Mouse (Mus musculus): ENCODE measurements around the gene Ptgir.

Gene Ptgir

GRCm38 (mm10) chr7:16918014-16918413 lies 11.7 kb downstream of the Ptgir start:
- no peak for DNase-seq

- no peak for DNase-seq
These were observed 12.4 kb downstream of the Ptgir start for GRCm38 (mm10) chr7:16918670-16919069.

GRCm38 (mm10) chr7:16919395-16920149 lies 13.3 kb downstream of the Ptgir start:
- DNase-seq, result no peak

- no peak for DNase-seq
These were observed 13.9 kb downstream of the Ptgir start for GRCm38 (mm10) chr7:16920150-16920579.

- DNase-seq, result no peak
These were observed 14.8 kb downstream of the Ptgir start for GRCm38 (mm10) chr7:16920818-16921791.

- DNase-seq, result no peak
These were observed 15.6 kb downstream of the Ptgir start for GRCm38 (mm10) chr7:16921881-16922335.

- no peak for DNase-seq
These were observed 16.2 kb downstream of the Ptgir start for GRCm38 (mm10) chr7:16922360-16922973.

GRCm38 (mm10) chr7:16923283-16924036 lies 17.2 kb downstream of the Ptgir start:
- no peak for DNase-seq

GRCm38 (mm10) chr7:16924037-16924834 lies 17.9 kb downstream of the Ptgir start, which contains the start of gene Calm3:
TSS of gene Calm3 (minus strand) at chr7:16924114.
- peak; percentile 99 for DNase-seq

- DNase-seq, result no peak
These were observed 22.1 kb downstream of the Ptgir start for GRCm38 (mm10) chr7:16928341-16928740.

- DNase-seq, result peak; percentile 74
These were observed 24.6 kb downstream of the Ptgir start for GRCm38 (mm10) chr7:16930850-16931249.

- peak; percentile 94 for DNase-seq
These were observed 25.8 kb downstream of the Ptgir start for GRCm38 (mm10) chr7:16931968-16932627.

- peak; percentile 78 for DNase-seq
These were observed 26.7 kb downstream of the Ptgir start for GRCm38 (mm10) chr7:16932704-16933577.

- peak; percentile 37 for DNase-seq
These were observed 31.0 kb downstream of the Ptgir start for GRCm38 (mm10) chr7:16937312-16937711.

- DNase-seq, result no peak
These were observed 32.0 kb downstream of the Ptgir start for GRCm38 (mm10) chr7:16938117-16938791.

- no peak for DNase-seq
These were observed 34.0 kb downstream of the Ptgir start for GRCm38 (mm10) chr7:16940292-16940691.

- DNase-seq, result no peak
These were observed 36.6 kb downstream of the Ptgir start for GRCm38 (mm10) chr7:16942861-16943260.

GRCm38 (mm10) chr7:16944061-16944807 lies 37.9 kb downstream of the Ptgir start, which contains the start of gene Pnmal2:
TSS of gene Pnmal2 (plus strand) at chr7:16944682.
- DNase-seq, result peak; percentile 91
